Mouse (Mus musculus) liver, embryonic 14.5 days (tissue): ENCODE measurements around the gene Ldlr. TPM values are rescaled to one million over a fixed set of nuclear protein-coding genes. Genes with fewer than 3 reads are reported as not detected.

Experiments
- ATAC-seq: fragments of 200-750 bp; cut with Nextera tagmentation; 2 replicates; pipeline ENCODE4 v1.8.0; 2017; ENCODE audit warnings: moderate number of reproducible peaks, mild to moderate bottlenecking, moderate library complexity; ENCODE audit not compliant: insufficient read depth
- DNase-seq, 3 experiments: peaks; one replicate each; pipeline ENCODE4 v3.0.0-alpha.2; 2012 to 2013; ENCODE audit warnings: low read depth in 3 of 3, low spot score in 3 of 3
- H3K27ac ChIP-seq: fragments of 300-500 bp; sonication (generic); 2 replicates; pipeline ENCODE4 v1.5.1; 2014; ENCODE audit warnings: moderate library complexity, mild to moderate bottlenecking, control low read depth, inconsistent platforms
- H3K27me3 ChIP-seq: fragments of 300-500 bp; sonication (generic); 2 replicates; pipeline ENCODE4 v1.6.1; 2014; ENCODE audit warnings: mild to moderate bottlenecking, low read length, moderate library complexity; ENCODE audit not compliant: control insufficient read depth, insufficient read depth
- H3K36me3 ChIP-seq: fragments of 300-500 bp; sonication (generic); replicated peaks from 2 replicates; pipeline ENCODE4 v1.6.1; 2014; ENCODE audit warnings: low read depth; ENCODE audit not compliant: control insufficient read depth, insufficient read depth
- H3K4me1 ChIP-seq, 2 experiments: fragments of 200-500 bp in 1 of 2; fragments of 300-500 bp in 1 of 2; sonication (generic) in 1 of 2; replicated peaks; 2 replicates each; pipeline ENCODE4 v1.6.1; 2012 to 2014; ENCODE audit warnings: antibody characterized with exemption in 1 of 2, inconsistent platforms in 1 of 2, low read length in 1 of 2; ENCODE audit not compliant: control insufficient read depth in 2 of 2, insufficient read depth in 2 of 2
- H3K4me2 ChIP-seq: fragments of 300-500 bp; sonication (generic); 2 replicates; pipeline ENCODE4 v1.6.1; 2014; ENCODE audit warnings: low read depth, mild to moderate bottlenecking, control low read depth, moderate library complexity
- H3K4me3 ChIP-seq, 2 experiments: fragments of 200-500 bp in 1 of 2; fragments of 300-500 bp in 1 of 2; sonication (generic) in 1 of 2; 2 replicates each; pipeline ENCODE4 v1.5.1; 2012 to 2014; ENCODE audit warnings: low read depth in 2 of 2, low read length in 2 of 2, mild to moderate bottlenecking in 2 of 2, control low read depth in 1 of 2, inconsistent platforms in 1 of 2, moderate library complexity in 1 of 2; ENCODE audit not compliant: insufficient read depth in 1 of 2
- H3K9ac ChIP-seq: fragments of 300-500 bp; sonication (generic); replicated peaks from 2 replicates; pipeline ENCODE4 v1.6.1; 2014; ENCODE audit warnings: mild to moderate bottlenecking, control low read depth, moderate library complexity
- H3K9me3 ChIP-seq: fragments of 300-500 bp; sonication (generic); 2 replicates; pipeline ENCODE4 v1.6.1; 2016; ENCODE audit warnings: low read length, mixed read lengths; ENCODE audit not compliant: control insufficient read depth
- CTCF ChIP-seq: IDR thresholded peaks from 2 replicates; pipeline ENCODE4 v1.5.1; 2016; ENCODE audit warnings: antibody characterized with exemption, low read depth, control low read depth
- EP300 ChIP-seq: IDR thresholded peaks from 2 replicates; pipeline ENCODE4 v1.6.1; 2016; ENCODE audit warnings: antibody characterized with exemption, low read depth
- WGBS: fragments of 180-500 bp; shearing (Covaris S2); extraction: QIAGEN DNeasy Blood & Tissue Kit; methylation state at CpG from one replicate; pipeline ENCODE4 v1.1.7; 2014; ENCODE audit not compliant: insufficient replicate concordance; 5-methylcytosine and 5-hydroxymethylcytosine counted together
- polyA plus RNA-seq, 2 experiments: library from polyadenylated mRNA; depleted of rRNA in 1 of 2; stranded (reverse) in 1 of 2; unstranded in 1 of 2; fragments of >200 nt; fragmentation: Nextera tagmentation in 1 of 2; extraction: Ambion mirVana in 1 of 2; gene quantifications; 2 replicates each; pipeline versions ENCODE4 v1.2.1 to v1.2.3; 2012 to 2014

Gene Ldlr
- polyA plus RNA-seq, 2 experiments, result 5.9 to 12.6 TPM

DNA sequence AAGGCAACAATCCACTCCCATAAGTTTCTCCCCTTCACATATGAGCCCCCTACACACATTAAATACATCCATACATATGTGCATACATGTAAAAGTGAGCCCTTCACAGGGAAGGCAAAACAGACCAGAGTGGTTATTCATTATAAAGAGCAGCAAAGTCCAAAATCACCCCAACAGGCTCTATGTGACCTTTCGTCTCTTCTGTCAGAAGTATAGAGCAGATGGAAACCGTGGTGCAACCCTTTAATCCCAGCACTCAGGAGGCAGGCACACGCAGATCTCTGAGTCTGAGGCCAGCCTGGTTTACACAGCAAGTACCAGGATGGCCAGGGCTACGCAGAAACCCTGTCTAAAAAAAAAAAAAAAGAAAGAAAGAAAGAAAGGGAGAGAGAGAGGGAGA lies 17.2 kb upstream of the Ldlr start:
- Histone ChIP-seq H3K36me3 (peaks cover 34% of the 10 kb centered on the region), H3K27ac (no peak overlapping the region), H3K9me3 (no peaks in the 10 kb centered on the region), H3K4me2 (no peak overlapping the region), H3K4me1 (no peaks in the 10 kb centered on the region), H3K4me3 (no peak overlapping the region), H3K27me3 (no peaks in the 10 kb centered on the region), H3K9ac (no peak overlapping the region)
- DNase-seq (no peak), ATAC-seq (no peak)
- no peak for TF ChIP-seq EP300
- TF ChIP-seq CTCF, result no peak
- 75% methylated on average over 4 of the region's 4 CpGs for WGBS

GRCm38 (mm10) chr9:21706586-21707265 lies 16.6 kb upstream of the Ldlr start:
- DNase-seq (no peak), ATAC-seq (0 out of 2 replicates have a peak, but pooled peaks have one; percentile 37)
- peaks cover 27% of the 10 kb centered on the region for H3K36me3 ChIP-seq
- H3K27ac ChIP-seq, result no peak overlapping the region
- H3K4me3 ChIP-seq, result no peak overlapping the region
- TF ChIP-seq CTCF, result no peak
- TF ChIP-seq EP300, result no peak
- H3K9me3 ChIP-seq, result no peaks in the 10 kb centered on the region
- H3K27me3 ChIP-seq, result no peaks in the 10 kb centered on the region
- WGBS, result 79% methylated on average over 8 of the region's 8 CpGs
- no peaks in the 10 kb centered on the region for H3K4me1 ChIP-seq
- no peak overlapping the region for H3K9ac ChIP-seq
- no peak overlapping the region for H3K4me2 ChIP-seq

DNA sequence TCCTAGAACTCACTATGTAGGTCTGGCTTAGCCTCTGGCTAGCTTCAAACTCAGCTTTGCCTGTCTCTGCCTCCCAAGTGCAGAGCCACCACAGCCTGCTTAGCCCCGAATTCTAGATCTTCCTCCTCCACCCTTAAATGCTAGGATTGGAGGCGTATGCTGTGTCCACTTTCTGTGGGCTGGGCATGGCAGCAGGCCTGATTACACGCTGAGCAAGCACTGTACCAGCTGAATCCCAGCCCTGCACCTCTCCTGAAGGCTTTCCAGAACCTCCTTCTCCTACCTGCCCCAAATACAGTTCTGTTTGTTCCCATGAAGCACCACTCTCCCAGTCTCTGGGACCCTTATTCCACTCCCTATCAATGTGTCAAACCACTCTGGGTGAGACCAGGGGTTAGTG lies 13.9 kb upstream of the Ldlr start:
- peaks cover 3% of the 10 kb centered on the region for H3K36me3 ChIP-seq
- TF ChIP-seq EP300 (no peak), CTCF (no peak)
- no peak overlapping the region for H3K27ac ChIP-seq
- H3K9ac ChIP-seq, result no peak overlapping the region
- DNase-seq, result no peak
- no peaks in the 10 kb centered on the region for H3K9me3 ChIP-seq
- H3K4me3 ChIP-seq, result no peak overlapping the region
- H3K4me2 ChIP-seq, result no peak overlapping the region
- no peaks in the 10 kb centered on the region for H3K27me3 ChIP-seq
- no peak for ATAC-seq
- 78% methylated on average over 3 of the region's 3 CpGs for WGBS
- H3K4me1 ChIP-seq, result no peaks in the 10 kb centered on the region

- ATAC-seq, result peak; percentile 92
- H3K4me1 ChIP-seq, result peaks cover 11 to 23% of the 10 kb centered on the region in 2 experiments
- no peak for TF ChIP-seq EP300
- TF ChIP-seq CTCF, result peak; percentile 11; the same call in 1 of the 2 replicates
- no peaks in the 10 kb centered on the region for H3K36me3 ChIP-seq
- no peaks in the 10 kb centered on the region for H3K27me3 ChIP-seq
- DNase-seq, result peak; percentile 44 to 71 (median 53)
- H3K9me3 ChIP-seq, result no peaks in the 10 kb centered on the region
- H3K4me2 ChIP-seq, result peak overlapping the region; percentile 1; the same call in 1 of the 2 replicates
- 3% methylated on average over 4 of the region's 4 CpGs for WGBS
- H3K27ac ChIP-seq, result peak overlapping the region; percentile 37; the same call in 1 of the 2 replicates
- no peak overlapping the region for H3K4me3 ChIP-seq
- H3K9ac ChIP-seq, result 0 out of 2 replicates have a peak overlapping the region, but pooled peaks have one; percentile 20
Measured at GRCm38 (mm10) chr9:21715298-21715697, 8.0 kb upstream of the Ldlr start.

GRCm38 (mm10) chr9:21717015-21717414 lies 6.3 kb upstream of the Ldlr start:
- 45% methylated on average over 2 of the region's 2 CpGs for WGBS

More at GRCm38 (mm10) chr9:21717015-21717414, 6.3 kb upstream of the Ldlr start:
- DNase-seq (no peak), ATAC-seq (no peak)
- Histone ChIP-seq H3K4me3 (no peak overlapping the region), H3K27me3 (no peaks in the 10 kb centered on the region), H3K4me2 (no peak overlapping the region), H3K36me3 (no peaks in the 10 kb centered on the region), H3K9ac (no peak overlapping the region), H3K27ac (no peak overlapping the region), H3K9me3 (no peaks in the 10 kb centered on the region), H3K4me1 (peaks cover 11 to 23% of the 10 kb centered on the region in 2 experiments)
- no peak for TF ChIP-seq CTCF
- no peak for TF ChIP-seq EP300
